Mouse (Mus musculus) gastrocnemius, adult 2 months (tissue): ENCODE measurements around the gene Tmem106a. TPM values are rescaled to one million over a fixed set of nuclear protein-coding genes. Genes with fewer than 3 reads are reported as not detected.

Experiments used
- DNase-seq: peaks from one replicate; pipeline ENCODE4 v3.0.0; 2022
- H3K27ac ChIP-seq: fragments of 200-600 bp; 2 replicates; pipeline ENCODE4 v1.8.1; 2022; ENCODE audit warnings: mild to moderate bottlenecking
- H3K4me3 ChIP-seq: fragments of 200-600 bp; 2 replicates; pipeline ENCODE4 v1.8.1; 2022; ENCODE audit warnings: mild to moderate bottlenecking, moderate library complexity
- CTCF ChIP-seq: fragments of 200-600 bp; IDR thresholded peaks from 2 replicates; pipeline ENCODE4 v1.8.1; 2022; ENCODE audit warnings: antibody characterized with exemption, mild to moderate bottlenecking, moderate library complexity
- intact Hi-C: fragments of 180-260 bp; cut with DNase I; formaldehyde crosslinking; loops from one replicate; pipeline ENCODE4 v1.15.1; 2025
- long read RNA-seq, 2 experiments: library from polyadenylated mRNA; stranded (forward); transcript quantifications; one replicate each; pipeline ENCODE4 v2.0.0; 2021
- total RNA-seq, 2 experiments: library from RNA; stranded (reverse); gene quantifications; 2 replicates each; pipeline ENCODE4 v1.2.3; 2021

Tmem106a gene
- total RNA-seq, result 1 to 10 TPM; 1.0 to 2.6 TPM
- long read RNA-seq, experiment 1, partial matches to known transcripts, result 1 of 3 reads
- long read RNA-seq, experiment 1, other reads (novel, unspliced or antisense), result 0 of 3 reads
- long read RNA-seq, experiment 2, result 0 reads

DNA sequence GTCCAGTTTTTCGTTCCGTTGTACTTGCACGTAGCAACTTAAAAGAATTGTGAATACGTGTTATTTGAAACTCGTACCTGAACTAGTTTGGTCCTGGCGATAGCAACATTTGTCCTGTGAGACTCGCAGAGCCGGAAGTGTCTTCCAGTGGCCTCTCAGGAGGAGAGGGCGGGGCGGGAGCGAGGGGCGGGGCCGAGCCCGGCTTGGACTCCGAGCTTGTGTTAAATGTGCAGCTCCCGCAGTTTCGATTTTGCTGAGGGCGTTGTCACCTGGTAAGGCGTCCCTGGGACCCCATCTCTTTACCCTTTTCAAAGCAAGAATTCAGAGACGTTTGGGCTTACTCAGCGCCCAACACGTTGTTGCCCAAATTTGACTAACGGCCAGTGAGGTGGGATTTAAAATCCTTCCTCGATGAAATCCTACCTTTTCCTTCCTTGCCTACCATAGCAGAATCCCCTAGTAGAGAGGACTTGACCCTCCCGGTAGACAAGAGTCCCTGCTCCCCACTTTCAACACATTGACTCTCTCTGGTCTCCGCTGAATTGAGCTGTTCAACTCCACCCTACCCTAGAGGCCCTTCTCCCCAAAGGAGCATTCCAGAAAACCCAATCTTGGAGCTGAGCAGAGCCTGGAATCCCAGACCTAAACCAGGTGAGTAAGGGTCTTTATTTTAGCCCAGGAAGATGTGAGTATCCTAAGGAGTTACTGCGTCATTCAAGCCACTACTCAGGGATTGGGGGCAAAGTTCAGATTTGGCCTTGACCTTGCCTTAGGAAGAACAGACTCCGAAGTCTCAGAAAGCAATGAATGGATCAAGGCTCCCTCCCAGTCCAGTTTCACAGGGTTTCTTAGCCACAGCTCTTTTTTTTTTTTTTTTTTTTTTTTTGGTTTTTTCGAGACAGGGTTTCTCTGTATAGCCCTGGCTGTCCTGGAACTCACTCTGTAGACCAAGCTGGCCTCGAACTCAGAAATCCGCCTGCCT lies at the start of gene Tmem106a:
TSS of gene Tmem106a (plus strand) at position 189 of the 982 bp plus-strand sequence.
- DNase-seq, result peak; percentile 75
- intact Hi-C loops, result no loop called here
- Histone ChIP-seq H3K4me3 (peak within 1 kb of the TSS; percentile 69), H3K27ac (peak within 1 kb of the TSS; percentile 81)
- TF ChIP-seq CTCF, result no peak

- H3K27ac ChIP-seq, result no peak overlapping the region
- no peak for DNase-seq
- intact Hi-C loops, result no loop called here
- no peak overlapping the region for H3K4me3 ChIP-seq
- TF ChIP-seq CTCF, result no peak
Observed at GRCm38 (mm10) chr11:101543533-101543932, 38.5 kb upstream of the Tmem106a start.

- H3K4me3 ChIP-seq, result no peak overlapping the region
- no peak for TF ChIP-seq CTCF
- no peak for DNase-seq
- H3K27ac ChIP-seq, result no peak overlapping the region
- intact Hi-C loops, result no loop called here
Observed at GRCm38 (mm10) chr11:101544132-101544531, 37.9 kb upstream of the Tmem106a start.

- DNase-seq, result no peak
- Histone ChIP-seq H3K4me3 (no peak overlapping the region), H3K27ac (no peak overlapping the region)
- intact Hi-C loops, result no loop called here
- TF ChIP-seq CTCF, result no peak
Observed at GRCm38 (mm10) chr11:101548526-101548925, 33.5 kb upstream of the Tmem106a start.

GRCm38 (mm10) chr11:101551751-101552475 lies 30.1 kb upstream of the Tmem106a start, which contains the start of the genes Brca1 and Nbr1:
Gene Brca1, minus strand, starts transcription at chr11:101551955.
Gene Nbr1, plus strand, starts transcription at chr11:101552149.
- peak within 1 kb of the TSS; percentile 91 for H3K27ac ChIP-seq
- peak within 1 kb of the TSS; percentile 77 for H3K4me3 ChIP-seq
- DNase-seq, result peak; percentile 95
- intact Hi-C loops, result loop anchor here (5.0 to 10.0 kb wide), 2 partner anchors 85 to 237 kb away; partner anchors contain the start of genes Psme3 and Vat1
- no peak for TF ChIP-seq CTCF

DNA sequence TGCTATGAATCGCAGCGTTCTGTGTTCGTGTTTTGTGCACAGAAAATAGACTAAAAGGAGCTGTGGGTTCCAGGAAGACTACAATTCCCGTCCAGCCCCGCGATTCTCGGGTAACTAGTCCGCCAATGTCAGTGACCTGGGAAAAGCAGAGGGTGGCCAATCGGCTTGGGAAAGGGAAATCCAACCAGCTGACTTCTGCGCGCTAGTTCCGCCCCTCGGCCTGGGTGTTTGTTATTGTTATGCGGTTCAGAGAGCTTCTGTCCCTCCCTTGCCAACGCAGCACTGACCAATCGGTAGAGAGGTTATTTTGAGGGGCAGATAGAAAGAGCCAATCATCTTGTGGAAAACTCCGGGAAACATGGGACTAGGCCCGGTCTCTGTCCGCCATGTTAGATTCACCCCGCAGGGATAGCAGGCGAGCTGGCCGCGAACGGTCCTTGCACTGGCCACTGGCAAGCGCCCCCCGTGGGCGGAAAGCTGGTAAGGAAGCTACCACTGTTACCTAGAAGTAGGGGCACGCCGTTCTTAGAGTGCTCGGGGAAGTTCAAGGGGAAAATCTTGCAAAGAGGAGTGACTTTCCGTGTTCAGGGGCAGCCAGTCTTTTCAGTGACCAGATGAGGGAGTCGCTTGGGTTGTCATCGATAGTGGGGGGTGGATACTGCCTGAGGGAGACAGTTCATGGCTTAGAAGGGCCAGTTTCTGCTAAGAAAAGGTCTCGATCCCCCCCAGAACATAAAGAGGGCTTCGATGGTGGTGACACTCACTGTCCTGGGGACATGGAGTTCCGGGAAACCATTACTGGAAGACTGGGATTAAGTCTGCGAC lies 29.4 kb upstream of the Tmem106a start:
- Histone ChIP-seq H3K4me3 (peak overlapping the region; percentile 77), H3K27ac (peak overlapping the region; percentile 91)
- intact Hi-C loops, result loop anchor here (5.0 to 10.0 kb wide), 2 partner anchors 85 to 238 kb away; partner anchors contain the start of genes Psme3 and Vat1
- peak; percentile 97 for DNase-seq
- TF ChIP-seq CTCF, result peak; percentile 42

- no peak for DNase-seq
- Histone ChIP-seq H3K27ac (peak overlapping the region; percentile 91), H3K4me3 (peak overlapping the region; percentile 77)
- no peak for TF ChIP-seq CTCF
- intact Hi-C loops, result loop anchor here (5.0 to 10.0 kb wide), 2 partner anchors 86 to 239 kb away; partner anchors contain the start of genes Psme3 and Vat1
Observed at GRCm38 (mm10) chr11:101553354-101553930, 28.6 kb upstream of the Tmem106a start.

DNA sequence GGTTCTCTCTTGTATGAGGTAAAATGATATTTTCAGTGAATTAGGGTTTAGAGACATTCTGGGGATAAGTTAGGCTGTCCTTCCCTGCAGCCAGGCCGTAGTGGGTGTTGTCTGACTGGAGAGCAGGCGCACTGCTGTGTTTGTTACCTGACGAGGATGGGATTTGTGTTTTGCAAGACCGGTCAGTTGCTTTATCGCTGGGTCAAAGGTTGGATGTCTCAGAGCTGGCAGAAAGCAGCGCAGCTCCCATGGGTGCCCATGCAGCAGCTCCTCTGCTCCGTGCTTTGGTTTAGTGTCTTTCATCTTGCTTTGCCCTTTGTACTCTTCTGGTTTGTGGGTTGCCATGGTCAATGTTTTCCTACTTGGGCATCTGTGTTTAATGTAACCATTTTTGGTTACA lies 25.5 kb upstream of the Tmem106a start:
- TF ChIP-seq CTCF, result no peak
- intact Hi-C loops, result loop anchor here (10.0 kb wide), 1 partner anchor 242 kb away; the partner anchor contains the start of gene Psme3
- no peak overlapping the region; the same call in 1 of the 2 replicates for H3K27ac ChIP-seq

DNA sequence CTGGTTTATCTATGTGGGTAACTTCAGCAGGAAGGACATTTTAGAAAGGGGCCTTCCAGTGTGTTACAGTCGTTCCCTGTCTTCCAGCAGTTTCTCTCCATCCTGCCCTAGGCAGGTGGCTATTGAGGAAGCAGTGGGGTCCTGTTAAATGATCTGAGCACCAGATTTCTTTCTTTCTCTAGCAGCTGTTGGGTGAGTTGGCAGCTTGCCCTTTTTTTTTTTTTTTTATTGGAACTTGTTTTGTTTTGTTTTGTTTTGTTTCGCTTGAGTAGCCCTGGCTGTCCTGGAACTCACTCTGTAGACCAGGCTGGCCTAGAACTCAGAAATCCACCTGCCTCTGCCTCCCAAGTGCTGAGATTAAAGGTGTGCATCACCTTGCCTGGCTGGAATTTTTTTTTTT lies 25.1 kb upstream of the Tmem106a start:
- H3K4me3 ChIP-seq, result no peak overlapping the region
- TF ChIP-seq CTCF, result no peak

More for the DNA sequence above, 25.5 kb upstream of the Tmem106a start:
- H3K4me3 ChIP-seq, result no peak overlapping the region
- no peak for DNase-seq

GRCm38 (mm10) chr11:101562391-101562790 lies 19.7 kb upstream of the Tmem106a start:
- DNase-seq, result peak; percentile 33
- peak; percentile 88 for TF ChIP-seq CTCF
- intact Hi-C loops, result no loop called here

More for the DNA sequence above, 25.1 kb upstream of the Tmem106a start:
- no peak for DNase-seq
- H3K27ac ChIP-seq, result no peak overlapping the region
- intact Hi-C loops, result loop anchor here (10.0 kb wide), 1 partner anchor 242 kb away; the partner anchor contains the start of gene Psme3

GRCm38 (mm10) chr11:101568421-101568820 lies 13.6 kb upstream of the Tmem106a start:
- no peak for TF ChIP-seq CTCF
- no peak for DNase-seq
- no peak overlapping the region for H3K4me3 ChIP-seq
- intact Hi-C loops, result no loop called here
- no peak overlapping the region for H3K27ac ChIP-seq

More at GRCm38 (mm10) chr11:101562391-101562790, 19.7 kb upstream of the Tmem106a start:
- H3K27ac ChIP-seq, result peak overlapping the region; percentile 67
- H3K4me3 ChIP-seq, result no peak overlapping the region
